Mouse (Mus musculus): Measurements from ENCODE around the gene Twf1.

The Twf1 gene

DNA sequence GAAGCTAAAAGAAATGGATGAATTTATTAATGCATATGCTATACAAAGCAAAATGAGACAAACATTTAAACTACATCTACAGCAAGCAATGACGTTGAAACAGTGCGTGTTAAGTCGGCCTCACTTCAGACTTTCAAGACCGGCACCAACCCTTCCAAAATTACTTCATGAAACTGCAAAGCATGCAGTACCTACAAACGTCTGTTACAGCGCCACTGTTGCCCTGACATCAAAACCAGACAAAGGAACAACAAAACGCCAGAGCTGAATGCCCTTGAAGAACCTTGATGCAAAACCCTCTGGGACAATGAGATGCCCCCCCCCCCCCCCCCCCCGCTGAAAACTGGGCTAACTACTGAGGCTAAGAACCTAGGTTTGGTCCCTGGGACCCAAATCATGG, 16.9 kb downstream of the Twf1 start:
- no peak for DNase-seq

DNA sequence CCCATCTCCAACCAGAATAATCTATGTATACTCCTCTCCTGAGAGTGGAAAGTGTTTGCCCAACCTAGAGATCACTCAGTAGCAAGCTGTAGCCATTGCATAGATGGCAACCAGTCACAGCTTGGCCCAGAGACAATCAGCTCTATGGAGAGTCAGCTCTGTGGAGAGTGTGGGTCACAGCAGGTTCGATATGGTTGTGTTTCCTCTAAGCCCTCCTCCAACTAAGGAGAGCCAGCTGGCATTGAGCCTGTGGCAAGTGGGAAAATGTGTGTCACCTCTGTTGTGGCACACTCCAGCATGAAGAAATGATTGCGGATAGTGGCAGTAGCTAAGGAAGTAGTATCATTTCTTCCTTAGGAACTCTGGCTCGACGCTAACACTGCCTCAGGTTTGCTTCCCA, 18.2 kb downstream of the Twf1 start:
- DNase-seq, result no peak

DNA sequence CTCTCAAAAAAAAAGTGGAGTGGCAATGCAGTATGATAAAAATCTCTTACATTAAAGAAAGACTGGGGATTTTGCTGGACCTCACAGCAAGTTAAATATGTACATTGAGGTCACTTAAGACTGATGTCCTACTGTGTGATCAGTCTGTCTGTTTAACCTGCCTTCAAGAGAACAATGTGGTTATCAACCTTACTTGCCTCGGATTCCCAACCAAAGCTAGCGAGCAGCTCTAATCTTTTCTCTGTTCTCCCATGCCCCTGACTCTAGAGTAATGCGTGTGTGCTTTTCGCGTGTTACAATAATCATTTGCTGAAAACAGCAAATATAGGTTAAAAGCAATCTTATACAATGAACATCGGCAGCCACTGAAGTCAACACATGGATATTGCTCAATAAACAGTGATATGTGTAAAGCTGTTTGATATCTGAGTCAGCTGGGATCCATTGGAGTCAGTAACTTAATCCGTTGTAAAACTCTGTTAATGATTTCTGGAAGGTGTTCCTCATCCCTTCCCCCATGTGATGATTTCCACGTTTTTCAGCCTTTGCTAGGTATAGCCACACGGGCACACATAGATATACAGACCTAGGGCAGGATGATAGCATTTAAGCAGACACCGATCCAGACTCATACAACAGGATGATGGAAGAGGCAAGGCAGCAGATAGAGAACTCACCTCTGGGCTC, 21.1 kb downstream of the Twf1 start:
- DNase-seq, result no peak

DNA sequence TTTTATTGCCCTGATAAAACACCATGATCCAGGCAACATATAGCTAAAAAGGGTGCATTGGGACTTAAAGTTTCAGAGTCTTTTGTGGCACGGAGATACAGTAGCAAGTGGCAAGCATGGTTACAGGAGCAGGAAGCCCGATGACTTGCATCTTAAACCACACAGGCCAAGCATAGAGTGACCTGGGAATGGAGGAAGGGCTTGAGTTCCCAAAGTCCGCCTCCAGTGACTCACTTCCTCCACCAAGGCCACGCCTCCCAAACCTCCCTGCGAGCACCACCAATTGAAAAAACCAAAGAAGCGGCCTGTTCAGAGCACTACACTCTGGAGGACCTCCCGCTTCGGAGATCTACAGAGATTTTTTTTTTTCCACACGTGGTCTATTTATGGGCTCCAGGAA, 23.8 kb downstream of the Twf1 start:
- DNase-seq, result no peak

DNA sequence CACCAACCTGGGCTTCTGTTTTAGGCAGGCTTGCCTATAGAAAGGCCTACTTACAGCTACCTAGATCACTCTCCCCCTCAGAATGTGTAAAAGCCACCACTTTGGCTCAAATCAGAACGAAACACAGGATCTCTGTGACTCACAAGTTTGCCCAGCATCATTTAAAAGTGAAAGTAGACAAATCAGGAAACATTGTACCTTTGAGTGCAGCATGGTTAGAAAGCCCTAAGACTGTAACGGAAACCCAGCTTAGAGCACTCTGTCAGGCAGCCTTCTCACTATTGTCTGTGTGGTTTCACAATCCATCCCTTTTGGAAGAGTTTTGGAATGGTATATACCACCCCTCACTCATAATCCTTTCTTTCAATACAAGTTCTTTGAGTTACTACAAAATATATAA, 24.8 kb downstream of the Twf1 start:
- DNase-seq, result no peak

DNA sequence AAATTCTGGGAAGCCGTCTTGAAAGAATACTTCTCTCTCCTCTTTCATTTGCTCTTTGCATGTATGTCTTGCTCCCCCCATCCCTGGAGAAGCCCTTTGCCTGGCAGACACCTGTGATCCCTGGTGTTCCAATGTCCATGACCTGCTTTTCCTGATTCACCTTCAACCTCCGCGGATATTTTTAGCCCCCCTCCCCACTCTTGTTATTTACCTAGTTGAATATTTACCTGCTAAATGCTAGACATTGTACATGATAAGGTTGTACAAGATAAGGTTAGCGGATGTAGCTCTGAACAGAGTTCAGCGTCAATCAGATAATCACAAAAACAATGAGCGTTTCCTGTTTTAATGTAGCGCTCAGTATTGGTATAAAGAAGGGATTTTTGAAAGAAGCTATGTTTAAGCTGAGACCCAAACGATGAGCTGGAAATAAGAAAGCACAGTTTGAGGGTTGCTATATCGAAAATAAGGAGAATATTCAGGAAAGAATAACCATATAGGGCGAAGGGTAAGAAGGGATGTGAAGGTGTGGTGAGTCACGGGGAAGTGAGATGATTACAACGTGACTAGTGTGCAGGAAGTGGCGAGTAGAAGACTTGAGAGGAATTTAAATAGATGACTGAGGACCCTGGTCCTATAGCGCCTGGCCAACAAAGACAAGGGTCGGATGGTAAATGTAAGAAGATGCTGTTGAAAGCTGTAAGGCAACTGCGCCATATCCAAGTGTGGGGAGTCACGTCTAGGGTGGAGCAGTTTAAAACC, 30.6 kb downstream of the Twf1 start:
- DNase-seq, result no peak

DNA sequence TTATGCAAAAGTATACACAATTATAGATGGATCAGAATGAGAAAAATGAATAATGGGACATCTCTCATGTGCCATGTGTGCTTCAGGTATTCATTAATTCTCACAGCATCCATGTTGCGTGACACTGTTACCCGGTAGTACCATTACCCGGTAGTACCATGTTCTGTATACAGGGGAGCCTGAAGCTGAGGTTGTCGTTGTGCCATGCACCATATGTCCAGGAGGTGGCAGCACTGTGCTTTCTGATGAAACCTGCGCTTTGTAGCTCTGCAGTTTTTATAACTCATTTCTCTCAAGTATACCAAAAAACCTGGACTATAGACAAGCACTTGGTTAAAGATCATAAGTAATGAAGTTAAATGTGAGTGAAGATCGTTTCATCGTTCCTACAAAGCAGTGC, 32.2 kb downstream of the Twf1 start:
- DNase-seq, result peak; percentile 75 to 80

DNA sequence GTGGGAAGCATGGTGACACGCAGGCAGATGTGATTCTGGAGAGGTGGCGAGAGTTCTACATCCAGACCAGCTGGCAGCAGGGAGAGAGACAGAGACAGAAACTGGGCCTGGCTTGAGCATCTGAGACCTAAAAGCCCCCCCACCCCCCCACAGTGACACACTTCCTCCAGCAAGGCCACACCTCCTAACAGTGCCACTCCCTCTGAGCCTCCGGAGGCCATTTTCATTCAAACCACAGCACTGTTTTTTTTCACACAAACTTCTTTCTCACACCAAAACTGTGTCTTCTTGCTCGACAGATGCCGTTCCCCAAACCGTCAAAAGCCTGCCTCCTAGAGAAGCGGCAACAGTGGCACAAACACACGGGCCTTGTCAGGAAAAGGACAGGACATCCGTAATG, 36.2 kb downstream of the Twf1 start:
- DNase-seq, result no peak

DNA sequence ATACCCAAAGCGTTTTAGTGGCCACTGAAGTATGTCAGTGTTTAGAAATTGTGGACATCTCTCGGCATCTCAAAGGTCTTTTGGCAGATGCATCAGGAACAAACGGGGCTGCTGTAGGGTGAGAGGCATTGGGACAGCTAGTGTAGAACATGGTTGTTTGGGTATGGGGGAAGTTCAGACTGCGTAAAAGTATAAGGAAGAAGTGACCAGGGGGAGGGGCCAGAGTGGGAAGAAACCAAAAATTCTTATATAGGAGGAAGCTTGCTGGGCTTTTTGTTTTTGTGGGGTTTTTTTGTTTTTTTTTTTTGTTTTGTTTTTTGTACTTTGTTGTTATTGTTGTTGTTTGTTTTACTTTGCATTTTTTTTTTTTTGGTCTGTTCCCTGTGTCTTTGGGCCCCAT, 44.8 kb downstream of the Twf1 start:
- DNase-seq, result no peak

DNA sequence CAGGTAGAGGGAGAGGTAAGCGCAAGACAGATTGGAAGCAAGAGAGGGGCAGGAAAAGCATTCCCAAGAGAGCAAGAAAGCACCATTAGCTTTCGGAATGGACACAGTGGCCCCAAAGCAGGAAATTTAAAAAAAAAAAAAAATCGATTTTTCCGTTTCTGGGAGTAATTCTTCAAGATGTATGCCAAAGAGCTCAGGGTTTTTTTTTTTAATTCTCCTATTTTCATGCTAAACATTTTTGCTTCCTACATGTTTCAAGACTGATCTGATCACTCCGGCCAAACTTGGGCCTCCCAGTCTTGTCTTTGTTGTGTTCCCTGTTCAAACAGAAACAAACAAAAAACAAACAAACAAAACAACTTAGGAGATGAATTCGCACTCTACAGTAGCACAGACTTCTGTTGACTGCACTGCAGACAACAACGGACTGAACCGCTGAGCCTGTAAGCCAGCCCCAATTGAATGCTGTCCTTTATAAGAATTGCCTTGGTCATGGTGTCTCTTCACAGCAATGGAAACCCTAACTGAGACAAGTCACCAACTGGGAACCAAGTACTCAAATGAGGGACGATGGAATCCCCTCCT, 45.5 kb downstream of the Twf1 start:
- no peak for DNase-seq

DNA sequence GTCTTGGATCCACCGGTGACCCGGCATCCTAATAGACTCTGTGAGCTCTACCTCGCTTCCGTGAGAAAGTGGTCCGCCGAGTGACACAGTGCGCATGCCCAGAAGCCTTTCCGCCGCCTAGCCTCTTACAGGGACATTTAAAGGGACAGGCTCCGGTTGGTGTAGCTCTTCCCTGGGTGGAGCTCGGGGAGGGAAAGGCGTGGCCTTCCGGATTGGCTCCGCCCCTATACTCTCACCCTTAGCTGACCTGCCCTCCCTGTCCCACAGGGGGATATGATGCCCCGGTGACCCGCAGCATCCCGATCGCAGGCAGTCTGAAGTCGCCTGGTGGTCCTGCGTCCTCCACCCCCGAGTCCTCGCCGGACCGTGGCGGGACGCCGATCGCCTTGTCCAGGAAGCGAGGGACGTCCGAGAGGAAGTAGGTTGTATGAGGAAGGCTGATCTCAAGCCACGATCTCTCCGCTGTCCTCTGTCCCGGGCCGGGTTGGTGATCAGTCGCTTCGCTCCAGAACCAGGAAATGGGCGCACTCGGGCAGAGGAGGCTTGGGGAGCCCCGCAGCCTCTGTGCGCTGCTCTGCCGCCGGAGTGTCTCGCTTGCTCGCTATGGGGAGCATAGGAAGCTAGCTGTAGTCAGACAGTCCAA, 46.2 kb downstream of the Twf1 start, which contains the start of the genes Pus7l and Irak4:
TSS of gene Pus7l (minus strand) at position 139 of the 643 bp plus-strand sequence.
TSS of gene Irak4 (plus strand) at position 235 of the 643 bp plus-strand sequence.
- peak; percentile 95 to 96 for DNase-seq

DNA sequence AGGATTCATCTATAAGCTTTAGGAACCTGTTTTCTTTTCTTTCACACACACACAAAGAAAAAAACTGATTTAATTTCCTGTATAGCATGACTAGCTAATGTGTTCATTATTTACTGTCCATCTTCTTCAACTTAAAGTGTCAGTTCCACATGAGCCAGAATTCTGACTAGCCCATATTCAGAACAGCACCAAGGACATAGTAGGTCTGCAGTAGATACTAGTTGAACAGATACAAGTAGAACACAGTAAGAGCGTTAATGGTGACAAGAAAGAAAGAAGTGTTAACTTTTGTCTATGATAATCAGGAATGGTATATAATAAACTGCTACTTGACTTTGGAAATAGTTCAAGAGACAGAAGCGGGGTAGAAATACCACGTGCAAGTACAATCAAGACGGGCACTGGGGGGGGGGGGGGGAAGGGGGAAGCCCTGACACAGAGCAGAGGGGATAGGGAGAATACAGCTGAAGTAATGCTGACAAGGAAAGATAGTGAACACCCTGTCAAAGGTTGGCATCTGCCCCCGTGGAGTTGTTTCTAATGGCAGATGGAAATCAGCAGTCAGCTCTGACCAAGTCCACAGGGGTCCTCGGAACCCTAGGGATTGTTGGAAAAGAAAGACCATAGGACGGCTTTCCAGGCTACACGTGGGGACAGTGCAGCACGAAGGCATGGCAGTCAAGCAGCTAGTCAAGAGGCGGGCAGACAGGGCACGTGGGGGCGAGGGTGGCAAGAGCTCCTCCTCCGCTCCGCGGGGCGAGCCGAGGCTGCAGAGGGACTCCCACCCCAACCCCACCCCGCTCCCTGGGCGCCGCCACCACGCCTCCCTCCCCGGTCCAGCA, 46.9 kb downstream of the Twf1 start:
- DNase-seq, result no peak

DNA sequence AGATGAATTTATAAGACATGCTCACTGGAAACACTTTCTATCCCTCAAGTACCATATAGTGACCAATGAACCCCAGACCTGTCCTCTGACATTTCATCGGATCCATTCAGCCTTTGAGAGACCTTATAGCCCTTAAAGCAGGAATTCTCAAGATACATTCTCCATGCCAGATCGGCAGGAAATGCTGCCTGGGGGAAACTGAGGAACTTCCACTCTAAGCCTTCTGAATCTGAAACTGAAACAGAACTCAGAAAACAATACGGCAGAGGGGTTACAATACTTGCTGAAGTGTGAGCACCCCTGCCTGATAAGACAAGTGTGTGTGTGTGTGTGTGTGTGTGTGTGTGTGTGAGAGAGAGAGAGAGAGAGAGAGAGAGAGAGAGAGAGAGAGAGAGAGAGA, 50.4 kb downstream of the Twf1 start:
- no peak for DNase-seq

DNA sequence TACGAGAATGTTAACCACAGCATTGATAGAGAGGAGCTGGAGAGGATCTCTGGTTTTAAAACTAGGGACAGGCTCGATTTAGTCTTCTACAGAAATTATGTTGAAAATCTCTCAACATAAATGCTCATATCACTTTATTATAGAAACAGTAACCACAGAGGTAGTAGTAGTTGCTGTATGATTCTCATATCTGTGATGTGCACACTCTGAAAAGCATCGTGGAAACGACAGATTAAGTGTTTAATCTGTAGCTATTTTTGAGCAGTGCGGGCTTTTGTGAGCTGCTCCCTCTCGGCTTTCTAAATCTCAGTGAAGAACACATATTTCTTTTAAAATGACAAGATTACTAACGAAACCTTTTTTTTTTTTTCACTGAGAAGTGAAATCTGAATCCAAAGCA, 54.2 kb downstream of the Twf1 start:
- DNase-seq, result no peak

DNA sequence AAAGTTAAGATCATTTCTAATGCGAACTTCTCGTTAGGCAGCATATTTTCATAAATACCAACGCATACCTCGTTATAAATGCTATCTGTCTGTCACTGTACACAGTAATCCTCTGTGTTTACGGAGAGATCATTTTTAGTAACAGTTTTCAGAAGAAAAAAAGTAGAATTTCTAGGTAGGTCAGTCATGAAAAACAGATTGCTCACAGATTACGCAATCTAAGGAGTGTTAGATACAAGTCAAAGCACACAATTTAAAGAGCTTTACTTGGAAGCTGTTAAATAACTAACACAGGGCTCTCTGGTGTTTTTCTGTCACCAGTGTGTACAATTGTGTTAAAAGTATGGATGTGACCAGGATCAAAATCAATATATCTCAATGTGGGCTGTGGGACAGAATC, 56.7 kb downstream of the Twf1 start:
- DNase-seq, result no peak

DNA sequence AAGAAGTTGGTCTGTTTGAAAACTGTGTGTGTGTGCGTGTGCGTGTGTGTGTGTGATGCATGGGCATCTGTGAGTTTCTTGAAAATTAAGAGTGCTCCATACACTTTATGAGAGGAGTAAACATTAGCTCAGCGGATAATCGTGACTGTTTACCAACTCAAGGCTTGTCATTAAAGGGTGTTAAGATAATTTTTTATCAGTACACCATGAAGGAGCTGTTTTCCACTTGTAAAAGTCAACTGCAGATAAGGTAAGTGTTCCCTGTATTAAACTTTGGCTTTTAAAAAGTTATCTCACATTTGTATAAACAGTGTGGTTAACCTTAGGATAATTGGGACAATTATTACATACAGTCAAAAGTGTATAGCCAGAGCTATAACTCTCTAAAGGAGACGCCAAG, 57.4 kb downstream of the Twf1 start:
- no peak for DNase-seq

DNA sequence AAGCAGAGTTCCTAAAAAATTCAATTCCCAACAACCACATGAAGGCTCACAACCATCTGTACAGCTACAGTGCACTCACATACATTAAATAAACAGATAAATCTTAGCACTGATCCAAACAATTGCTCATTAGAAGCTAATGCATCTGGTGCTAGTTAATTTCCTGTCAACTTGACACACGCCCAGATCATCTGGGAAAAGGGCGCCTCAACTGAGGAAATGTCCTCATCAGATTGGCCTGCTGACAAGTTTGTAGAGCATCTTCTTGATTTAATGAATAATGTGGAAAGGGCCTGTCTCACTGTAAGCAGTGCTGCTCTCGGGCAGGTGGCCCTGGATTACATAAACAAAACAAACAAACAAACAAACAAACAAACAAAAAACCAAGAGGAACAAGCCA, 59.2 kb downstream of the Twf1 start:
- DNase-seq, result peak in 1 of 2 experiments; percentile 16
